Mouse (Mus musculus): ENCODE measurements around the gene Tmem132d. TPM values are rescaled to one million over a fixed set of nuclear protein-coding genes. Genes with fewer than 3 reads are reported as not detected.

The Tmem132d gene
- polyA plus RNA-seq (2015; fragmentation: Nextera tagmentation; extraction: Ambion mirVana): 0.02 TPM in 1 of 2 replicates, not detected in the other

DNA sequence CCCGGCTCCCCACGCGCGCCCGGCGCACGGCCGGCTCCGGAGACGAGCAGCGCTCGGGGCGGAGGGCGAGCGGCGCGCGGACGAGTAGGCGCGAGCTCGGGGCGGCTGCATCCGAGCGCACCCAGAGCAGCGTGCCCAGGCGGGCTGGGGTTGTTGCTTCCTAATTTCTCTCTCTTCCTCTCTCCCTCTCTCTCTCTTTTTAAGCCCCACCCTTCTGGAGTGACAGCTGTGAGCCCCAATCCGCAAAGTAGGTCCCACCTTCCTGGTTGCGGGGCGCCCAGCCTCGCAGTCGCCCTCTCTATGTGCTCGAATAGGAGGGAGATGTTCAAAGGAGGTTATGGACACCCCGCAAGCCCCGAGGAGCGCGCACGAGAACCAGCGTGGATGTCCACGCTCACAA is at the start of gene Tmem132d:
TSS of gene Tmem132d (minus strand) at position 162 of the 400 bp plus-strand sequence.

Other genes with a start within 250 kb of the Tmem132d start
- gene Fzd10, start 167.8 kb upstream of the Tmem132d start, polyA plus RNA-seq (2015; fragmentation: Nextera tagmentation; extraction: Ambion mirVana): not detected in 2 replicates